8 mouse cellular contexts compared by ENCODE assay signal in genomic region chr11:115403338-115404124, GRCm38 (mm10). TPM values are rescaled to one million over a fixed set of nuclear protein-coding genes. Genes with fewer than 3 reads are reported as not detected.
DNase-seq lines count a peak whose midpoint lies in the region; ATAC-seq and TF ChIP-seq lines count a peak whose summit lies in the region.

Mrpl58 (plus strand) TSS chr11:115403752.

- no peaks in the 10 kb centered on the region; the same call in 1 of the 2 replicates for H3K79me2 ChIP-seq in liver, adult 2 months (ENCODE audit: control insufficient read depth, insufficient read depth, low read length)

- H3K4me3 ChIP-seq in heart, embryonic 11.5 days (ENCODE audit: low read depth, low read length) = peak within 1 kb of the TSS; percentile 94
- H3K4me3 ChIP-seq in kidney, embryonic 16.5 days (ENCODE audit: low read length) = peak within 1 kb of the TSS; percentile 81
- H3K4me3 ChIP-seq in liver, adult 2 months (ENCODE audit: insufficient read depth, low read depth, low read length) = peak within 1 kb of the TSS; percentile 82

- no peak for TF ChIP-seq CTCF in brain, embryonic 14.5 days (IDR thresholded peaks at IDR 0.05; ENCODE audit: borderline replicate concordance, extremely low read depth, insufficient read depth, insufficient read length)
- no peak for TF ChIP-seq CTCF in liver, adult 2 months (IDR thresholded peaks at IDR 0.05; ENCODE audit: low read depth, low read length)

- H3K27ac ChIP-seq in heart, embryonic 11.5 days (ENCODE audit: low read depth, low read length) = peak within 1 kb of the TSS; percentile 87
- peak within 1 kb of the TSS; percentile 82 for H3K27ac ChIP-seq in kidney, embryonic 16.5 days (ENCODE audit: low read length)
- peak within 1 kb of the TSS; percentile 76 for H3K27ac ChIP-seq in liver, adult 2 months (replicated peaks; ENCODE audit: insufficient read depth, low read depth, low read length)

- no peaks in the 10 kb centered on the region for H3K9me3 ChIP-seq in heart, embryonic 11.5 days (replicated peaks; ENCODE audit: control insufficient read depth, low read length)
- H3K9me3 ChIP-seq in kidney, embryonic 16.5 days (ENCODE audit: low read length) = no peaks in the 10 kb centered on the region

- H3K27me3 ChIP-seq in heart, embryonic 11.5 days (ENCODE audit: control insufficient read depth, insufficient read depth, low read length) = 0 out of 2 replicates have a peak, but pooled peaks cover 3% of the 10 kb centered on the region
- no peaks in the 10 kb centered on the region for H3K27me3 ChIP-seq in kidney, embryonic 16.5 days (ENCODE audit: insufficient read depth, low read length)
- no peaks in the 10 kb centered on the region for H3K27me3 ChIP-seq in liver, adult 2 months (ENCODE audit: control insufficient read depth, insufficient read depth, low read length)

- H3K36me3 ChIP-seq in heart, embryonic 11.5 days (ENCODE audit: control insufficient read depth, insufficient read depth, low read length) = no peaks in the 10 kb centered on the region; the same call in 1 of the 2 replicates
- H3K36me3 ChIP-seq in kidney, embryonic 16.5 days (ENCODE audit: insufficient read depth, low read length) = peaks cover 16% of the 10 kb centered on the region; the same call in 1 of the 2 replicates
- H3K36me3 ChIP-seq in liver, adult 2 months (ENCODE audit: control insufficient read depth, insufficient read depth, low read length) = no peaks in the 10 kb centered on the region

- peak within 1 kb of the TSS; percentile 88 for H3K4me2 ChIP-seq in heart, embryonic 11.5 days
- H3K4me2 ChIP-seq in kidney, embryonic 16.5 days (replicated peaks; ENCODE audit: low read depth, low read length) = peak within 1 kb of the TSS; percentile 66

- peak; percentile 87 for DNase-seq in CD4-positive, CD25-positive, alpha-beta regulatory T cell, adult 2 months (ENCODE audit: low read depth, low spot score)
- peak; percentile 95 for DNase-seq in brain, embryonic 14.5 days (ENCODE audit: low read depth)
- peak; percentile 74 for DNase-seq in liver, adult 2 months (ENCODE audit: extremely low read depth, low read depth, low spot score)
- DNase-seq in spleen, postnatal 36 days (ENCODE audit: low spot score in 2 of 2) = peak; percentile 83

- 2% methylated on average over 50 of the region's 50 CpGs for WGBS in heart, embryonic 11.5 days (ENCODE audit: insufficient replicate concordance)
- 4% methylated on average over 50 of the region's 50 CpGs for WGBS in kidney, embryonic 16.5 days
- 3% methylated on average over 50 of the region's 50 CpGs for WGBS in liver, adult 2 months

- peaks cover 10% of the 10 kb centered on the region; the same call in 1 of the 2 replicates for H3K4me1 ChIP-seq in heart, embryonic 11.5 days (ENCODE audit: control insufficient read depth, insufficient read depth, low read length)
- H3K4me1 ChIP-seq in kidney, embryonic 16.5 days (ENCODE audit: insufficient read depth, low read length) = peaks cover 8% of the 10 kb centered on the region
- peaks cover 2% of the 10 kb centered on the region; the same call in 1 of the 2 replicates for H3K4me1 ChIP-seq in liver, adult 2 months (ENCODE audit: control insufficient read depth, insufficient read depth, low read length)

- TF ChIP-seq POLR2A in brain, embryonic 14.5 days (IDR thresholded peaks at IDR 0.05; ENCODE audit: borderline replicate concordance, extremely low read depth, insufficient read depth, insufficient read length, poor library complexity, severe bottlenecking) = peak; percentile 65; the same call in 1 of the 2 replicates
- TF ChIP-seq POLR2A in liver, adult 2 months (IDR thresholded peaks at IDR 0.05; ENCODE audit: extremely low read depth, insufficient read depth, low read length) = peak; percentile 56; the same call in 1 of the 2 replicates

- peak within 1 kb of the TSS; percentile 96 for H3K9ac ChIP-seq in heart, embryonic 11.5 days (ENCODE audit: low read depth, low read length)
- H3K9ac ChIP-seq in kidney, embryonic 16.5 days (replicated peaks; ENCODE audit: low read length) = peak within 1 kb of the TSS; percentile 93
- peak within 1 kb of the TSS; percentile 89 for H3K9ac ChIP-seq in liver, adult 2 months (ENCODE audit: low read depth, low read length)

- ATAC-seq in erythroblast, adult 5-6 weeks (replicated peaks; ENCODE audit: low FRiP score, poor library complexity, severe bottlenecking) = peak; percentile 92
- ATAC-seq in heart, embryonic 11.5 days (replicated peaks; ENCODE audit: insufficient number of reproducible peaks, low FRiP score, low TSS enrichment) = peak; percentile 85
- ATAC-seq in kidney, embryonic 16.5 days (ENCODE audit: low FRiP score, low TSS enrichment) = peak; percentile 90
- ATAC-seq in monocyte, adult 5-6 weeks (replicated peaks; ENCODE audit: insufficient number of reproducible peaks, low FRiP score, low TSS enrichment, poor library complexity, severe bottlenecking) = peak; percentile 84

RNA-seq across cellular contexts. Expression of gene Mrpl58, which starts in this region (rescaled TPM):
- 115 and 126 TPM in 2 replicates for polyA plus RNA-seq in brain, embryonic 14.5 days (2012; rRNA removed)
- 19.2 and 34.4 TPM in 2 replicates for total RNA-seq in erythroblast, adult 5-6 weeks (2015; ENCODE audit: low replicate concordance)
- 18.0 and 23.0 TPM in 2 replicates for total RNA-seq in erythroblast, adult 5-6 weeks (2017; ENCODE audit: low replicate concordance)
- polyA plus RNA-seq in heart, embryonic 11.5 days (2014; fragmentation: Nextera tagmentation; extraction: Ambion mirVana) = 163 and 177 TPM in 2 replicates
- 195 and 203 TPM in 2 replicates for polyA plus RNA-seq in kidney, embryonic 16.5 days (2015; fragmentation: Nextera tagmentation; extraction: Ambion mirVana)
- 54.7 and 67.2 TPM in 2 replicates for total RNA-seq in liver, adult 2 months (2014; rRNA removed)
- 67.5 and 70.0 TPM in 2 replicates for polyA plus RNA-seq in liver, adult 2 months (2012; rRNA removed)
- 57.9 to 84.5 TPM (median 60.9 TPM) in 3 replicates for total RNA-seq in monocyte, adult 5-6 weeks (2017)

Comparison
In these comparisons a context has a peak if more than half of its experiments do, and no peak if none do; other contexts are left out.
1. Peak in every context shown above with its lines: DNase-seq, ATAC-seq, H3K4me3 ChIP-seq and H3K27ac ChIP-seq.